Mouse (Mus musculus) CH12.LX (cell line): Measurements from ENCODE around the gene Gm15013. TPM values are rescaled to one million over a fixed set of nuclear protein-coding genes. Genes with fewer than 3 reads are reported as not detected.

Source experiments
- DNase-seq: peaks from one replicate; pipeline ENCODE4 v3.0.0-alpha.2; 2013; ENCODE audit errors: extremely low read depth
- H3K27ac ChIP-seq: 2 replicates; pipeline ENCODE4 v1.5.1; 2012; ENCODE audit warnings: low read depth, mild to moderate bottlenecking, control low read depth, moderate library complexity; ENCODE audit not compliant: insufficient read depth
- H3K27me3 ChIP-seq: replicated peaks from 2 replicates; pipeline ENCODE3; 2012; ENCODE audit warnings: inconsistent platforms
- H3K36me3 ChIP-seq, 2 experiments: replicated peaks in 1 of 2; 2 replicates each; pipeline versions ENCODE3 to v1.6.1; 2012; ENCODE audit warnings: inconsistent platforms in 1 of 2, low read length in 1 of 2, mild to moderate bottlenecking in 1 of 2, mixed read lengths in 1 of 2, moderate library complexity in 1 of 2; ENCODE audit not compliant: control insufficient read depth in 1 of 2, insufficient read depth in 1 of 2
- H3K4me1 ChIP-seq, 2 experiments: 2 replicates each; pipeline ENCODE4 v1.6.1; 2012; ENCODE audit warnings: inconsistent platforms in 1 of 2, moderate library complexity in 1 of 2; ENCODE audit not compliant: insufficient read depth in 2 of 2, control insufficient read depth in 1 of 2
- H3K4me2 ChIP-seq: 2 replicates; pipeline ENCODE4 v1.6.1; 2012; ENCODE audit warnings: low read depth, mild to moderate bottlenecking, control low read depth; ENCODE audit not compliant: poor library complexity, insufficient read depth, severe bottlenecking
- H3K4me3 ChIP-seq, 3 experiments: fragments of 150-350 bp in 1 of 3; sonication (generic) in 1 of 3; replicated peaks in 1 of 3; 2 replicates each; pipeline versions ENCODE3 to v1.5.1; 2011 to 2012; ENCODE audit warnings: low read depth in 2 of 3, low read length in 2 of 3, mild to moderate bottlenecking in 2 of 3, moderate library complexity in 2 of 3, control low read depth in 1 of 3, improper control_type of control experiment in 1 of 3, inconsistent platforms in 1 of 3, mixed read lengths in 1 of 3; ENCODE audit not compliant: poor library complexity in 1 of 3
- H3K79me2 ChIP-seq: replicated peaks from 2 replicates; pipeline ENCODE4 v1.6.1; 2012; ENCODE audit warnings: mild to moderate bottlenecking, moderate library complexity; ENCODE audit not compliant: control insufficient read depth, poor library complexity, insufficient read depth, severe bottlenecking; ENCODE audit errors: extremely low read depth
- H3K9ac ChIP-seq: 2 replicates; pipeline ENCODE4 v1.6.1; 2012; ENCODE audit warnings: low read depth, mild to moderate bottlenecking, control low read depth, moderate library complexity; ENCODE audit not compliant: insufficient read depth
- H3K9me3 ChIP-seq: replicated peaks from 2 replicates; pipeline ENCODE3; 2012; ENCODE audit warnings: low read length, inconsistent platforms, mixed read lengths
- CTCF ChIP-seq, 2 experiments: IDR thresholded peaks in 1 of 2; conservative IDR thresholded peaks in 1 of 2; 2 replicates each; pipeline ENCODE4 v1.5.1; 2011 to 2012; ENCODE audit warnings: low read depth in 2 of 2, low read length in 2 of 2, improper control_type of control experiment in 1 of 2, inconsistent platforms in 1 of 2, mild to moderate bottlenecking in 1 of 2, moderate library complexity in 1 of 2
- ELF1 ChIP-seq: IDR thresholded peaks from 2 replicates; pipeline ENCODE4 v1.6.1; 2014; ENCODE audit warnings: low read depth, mild to moderate bottlenecking, inconsistent platforms, low read length, improper control_type of control experiment
- EP300 ChIP-seq: IDR thresholded peaks from 2 replicates; pipeline ENCODE4 v1.6.1; 2011; ENCODE audit warnings: low read length, improper control_type of control experiment
- ETS1 ChIP-seq: conservative IDR thresholded peaks from 2 replicates; pipeline ENCODE4 v1.6.1; 2012; ENCODE audit warnings: low read depth, mild to moderate bottlenecking, inconsistent platforms, low read length, improper control_type of control experiment, moderate library complexity
- HCFC1 ChIP-seq: IDR thresholded peaks from 2 replicates; pipeline ENCODE4 v1.6.1; 2012; ENCODE audit warnings: low read depth, mild to moderate bottlenecking, inconsistent platforms, low read length, improper control_type of control experiment
- JUN ChIP-seq: IDR thresholded peaks from 2 replicates; pipeline ENCODE4 v1.6.1; 2011; ENCODE audit warnings: low read depth, mild to moderate bottlenecking, low read length, improper control_type of control experiment, moderate library complexity; ENCODE audit not compliant: insufficient read depth
- KAT2A ChIP-seq: IDR thresholded peaks from 2 replicates; pipeline ENCODE4 v1.6.1; 2012; ENCODE audit warnings: low read length, improper control_type of control experiment, inconsistent platforms; ENCODE audit not compliant: insufficient replicate concordance
- MAFK ChIP-seq: IDR thresholded peaks from 2 replicates; pipeline ENCODE4 v1.6.1; 2011; ENCODE audit warnings: low read length, improper control_type of control experiment; ENCODE audit not compliant: insufficient replicate concordance
- MAZ ChIP-seq: IDR thresholded peaks from 2 replicates; pipeline ENCODE4 v1.6.1; 2012; ENCODE audit warnings: low read depth, mild to moderate bottlenecking, inconsistent platforms, low read length, improper control_type of control experiment, moderate library complexity
- MEF2A ChIP-seq: IDR thresholded peaks from 2 replicates; pipeline ENCODE4 v1.6.1; 2014; ENCODE audit warnings: low read depth, mild to moderate bottlenecking, inconsistent platforms, low read length, improper control_type of control experiment, borderline replicate concordance
- MYC ChIP-seq: IDR thresholded peaks from 2 replicates; pipeline ENCODE4 v1.6.1; 2011; ENCODE audit warnings: low read depth, mild to moderate bottlenecking, improper control_type of control experiment, low read length
- NELFE ChIP-seq: IDR thresholded peaks from 2 replicates; pipeline ENCODE4 v1.6.1; 2011; ENCODE audit warnings: low read depth, low read length, improper control_type of control experiment
- POLR2AphosphoS2 ChIP-seq: IDR thresholded peaks from 2 replicates; pipeline ENCODE4 v1.6.1; 2011; ENCODE audit warnings: low read depth, low read length, improper control_type of control experiment
- RAD21 ChIP-seq: IDR thresholded peaks from 2 replicates; pipeline ENCODE4 v1.6.1; 2011; ENCODE audit warnings: low read depth, mild to moderate bottlenecking, low read length, improper control_type of control experiment, moderate library complexity
- RCOR1 ChIP-seq: conservative IDR thresholded peaks from 2 replicates; pipeline ENCODE4 v1.6.1; 2012; ENCODE audit warnings: low read depth, mild to moderate bottlenecking, inconsistent platforms, low read length, improper control_type of control experiment
- SMC3 ChIP-seq: IDR thresholded peaks from 2 replicates; pipeline ENCODE4 v1.6.1; 2011; ENCODE audit warnings: low read depth, low read length, improper control_type of control experiment
- USF1 ChIP-seq: IDR thresholded peaks from 2 replicates; pipeline ENCODE4 v1.6.1; 2014; ENCODE audit warnings: low read depth, mild to moderate bottlenecking, inconsistent platforms, low read length, improper control_type of control experiment
- ZKSCAN1 ChIP-seq: IDR thresholded peaks from 2 replicates; pipeline ENCODE4 v1.6.1; 2012; ENCODE audit warnings: low read depth, inconsistent platforms, low read length, improper control_type of control experiment, borderline replicate concordance
- ZNF384 ChIP-seq: IDR thresholded peaks from 2 replicates; pipeline ENCODE4 v1.6.1; 2012; ENCODE audit warnings: low read depth, low read length, improper control_type of control experiment, inconsistent platforms
- dilution Hi-C: fragments of 300-500 bp; cut with MboI; formaldehyde crosslinking; loops from 2 replicates; pipeline ENCODE4 v1.14.3; 2020; ENCODE audit warnings: low sequenced_read_pairs; ENCODE audit not compliant: extremely low pct_unique_long_range_greater_than_20kb, extremely low pct_ligation_motif_present
- in situ Hi-C: fragments of 300-500 bp; cut with MboI; formaldehyde crosslinking; loops from 3 replicates; pipeline ENCODE4 v1.14.3; 2019; ENCODE audit warnings: low sequenced_read_pairs, low pct_ligation_motif_present, low pct_unique_long_range_greater_than_20kb, mixed read lengths
- polyA plus RNA-seq: library from polyadenylated mRNA; unstranded; fragments of >175 nt; gene quantifications from 2 replicates; pipeline ENCODE4 v1.2.1, GENCODE M21; 2012; ENCODE audit warnings: low read depth; ENCODE audit not compliant: insufficient read length
- total RNA-seq, 2 experiments: library from RNA; depleted of rRNA; stranded (reverse); fragments of 300-350 nt in 1 of 2; fragments of >200 nt in 1 of 2; gene quantifications; 2 replicates each; pipeline ENCODE4 v1.2.3; 2012 to 2014

Gene Gm15013
- total and polyA plus RNA-seq, 3 experiments, result 0.70 to 0.87 TPM; not detected in 1

DNA sequence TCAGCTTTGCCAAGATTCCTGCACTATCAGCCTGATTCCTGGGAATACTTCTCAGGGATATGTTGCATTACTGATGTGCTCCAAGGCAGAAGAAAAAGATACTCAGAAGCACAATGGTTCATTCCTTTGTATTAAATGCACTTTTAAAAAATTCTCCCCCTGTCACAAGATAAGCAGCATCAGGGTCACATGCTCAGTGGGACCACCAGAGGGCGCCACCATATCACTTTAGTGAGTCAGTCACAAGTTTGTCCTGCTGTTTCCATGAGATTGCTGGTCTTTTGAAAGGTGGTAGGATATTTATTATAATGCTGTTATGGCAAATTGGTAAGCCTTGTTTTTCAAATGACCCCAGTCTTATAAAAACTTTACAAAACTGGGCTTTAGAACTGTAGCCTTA, 37.6 kb upstream of the Gm15013 start:
- Histone ChIP-seq H3K4me1 (no peaks in the 10 kb centered on the region), H3K36me3 (no peaks in the 10 kb centered on the region), H3K27me3 (no peaks in the 10 kb centered on the region), H3K27ac (no peak overlapping the region), H3K9me3 (no peaks in the 10 kb centered on the region), H3K4me2 (no peak overlapping the region)
- dilution Hi-C loops (no loop called here), in situ Hi-C loops (no loop called here)
- TF ChIP-seq ZKSCAN1 (no peak), NELFE (no peak), USF1 (no peak), POLR2AphosphoS2 (no peak), MYC (no peak), HCFC1 (no peak), CTCF (conservative IDR thresholded peaks at IDR 0.05 in 1 of 2, IDR thresholded peaks at IDR 0.05 in 1 of 2; ENCODE audit: low read depth in 2 of 2, low read length in 2 of 2) (peak; percentile 39 to 67; a peak in 2 of 4 replicates), KAT2A (no peak), SMC3 (peak; percentile 39), RAD21 (peak; percentile 36)
- TF ChIP-seq, all 38 proteins: peak for 3
- Histone ChIP-seq H3K4me3 (no peak overlapping the region), H3K9ac (no peak overlapping the region), H3K79me2 (no peaks in the 10 kb centered on the region)
- peak; percentile 42 for DNase-seq

DNA sequence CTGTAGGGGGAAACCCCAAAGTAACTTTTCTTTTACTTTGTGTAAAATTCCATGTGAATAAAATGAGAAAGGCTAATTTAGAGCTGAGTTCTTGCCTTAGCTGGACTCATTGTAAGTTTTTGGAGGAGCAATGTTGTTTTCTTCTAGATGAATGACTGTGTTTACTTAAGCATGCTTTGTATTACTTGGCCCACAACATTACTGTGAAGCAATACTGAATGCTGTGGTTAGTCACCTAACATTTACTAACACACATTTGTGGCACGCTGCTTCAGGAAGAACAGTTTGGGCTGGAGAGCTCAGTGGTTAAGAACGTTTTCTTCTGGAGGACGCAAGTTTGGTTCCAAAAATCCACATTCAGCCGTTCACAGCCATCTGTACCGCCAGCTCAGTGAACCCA, 22.8 kb upstream of the Gm15013 start:
- TF ChIP-seq RCOR1 (no peak), MEF2A (no peak), SMC3 (no peak), ZNF384 (no peak), ZKSCAN1 (no peak), ELF1 (no peak), MAZ (no peak), MYC (no peak), ETS1 (no peak), NELFE (no peak), MAFK (no peak), POLR2AphosphoS2 (no peak), EP300 (no peak), JUN (no peak), CTCF (conservative IDR thresholded peaks at IDR 0.05 in 1 of 2, IDR thresholded peaks at IDR 0.05 in 1 of 2; ENCODE audit: low read depth in 2 of 2, low read length in 2 of 2) (no peak)
- TF ChIP-seq, all 38 proteins: peak for 0
- Histone ChIP-seq H3K27ac (no peak overlapping the region), H3K9me3 (no peaks in the 10 kb centered on the region), H3K79me2 (no peaks in the 10 kb centered on the region), H3K27me3 (no peaks in the 10 kb centered on the region), H3K4me1 (no peaks in the 10 kb centered on the region), H3K4me3 (no peak overlapping the region), H3K9ac (no peak overlapping the region), H3K4me2 (no peak overlapping the region), H3K36me3 (peaks cover 0 to 4% of the 10 kb centered on the region in 2 experiments)
- in situ Hi-C loops, result no loop called here
- dilution Hi-C loops, result no loop called here
- no peak for DNase-seq
